Mouse (Mus musculus): ENCODE measurements at regions not wholly inside any gene's neighbourhood (a gene's known extent, or its start where the extent isn't known, plus 50 kb on each side); places are given as distances from the start of the nearest gene placed in this dataset.
A peak's percentile ranks its signal among the peaks of the same experiment; 100 is the strongest.

GRCm38 (mm10) chr14:86233305-86233704, 907.7 kb downstream of the Diaph3 start:
- H3K27me3 ChIP-seq (ENCODE audit: insufficient read depth, low read length) = no peaks in the 10 kb centered on the region
- H3K9ac ChIP-seq (ENCODE audit: low read depth, low read length) = no peak overlapping the region
- H3K27ac ChIP-seq = no peak overlapping the region
- ATAC-seq (replicated peaks; ENCODE audit: low FRiP score, low read depth) = no peak
- no peak for TF ChIP-seq CTCF (IDR thresholded peaks at IDR 0.05; ENCODE audit: low read depth)
- H3K9me3 ChIP-seq (replicated peaks; ENCODE audit: low read length) = no peaks in the 10 kb centered on the region
- no peak overlapping the region for H3K4me3 ChIP-seq (replicated peaks; ENCODE audit: low read depth, low read length)
- H3K4me1 ChIP-seq (replicated peaks; ENCODE audit: insufficient read depth, low read length) = no peaks in the 10 kb centered on the region
- no peak overlapping the region for H3K4me2 ChIP-seq (ENCODE audit: low read length)
- 77% methylated on average over 1 of the region's 1 CpGs for WGBS
- no peaks in the 10 kb centered on the region for H3K36me3 ChIP-seq (ENCODE audit: insufficient read depth, low read length)
- no peak for DNase-seq (ENCODE audit: low spot score)

GRCm38 (mm10) chr14:86230609-86231008, 910.4 kb downstream of the Diaph3 start:
- no peak for ATAC-seq (replicated peaks; ENCODE audit: low FRiP score, low read depth)
- Histone ChIP-seq H3K27ac (no peak overlapping the region), H3K9ac (ENCODE audit: low read depth, low read length) (no peak overlapping the region), H3K4me1 (replicated peaks; ENCODE audit: insufficient read depth, low read length) (no peaks in the 10 kb centered on the region), H3K4me2 (ENCODE audit: low read length) (no peak overlapping the region), H3K9me3 (replicated peaks; ENCODE audit: low read length) (no peaks in the 10 kb centered on the region), H3K4me3 (replicated peaks; ENCODE audit: low read depth, low read length) (no peak overlapping the region), H3K27me3 (ENCODE audit: insufficient read depth, low read length) (no peaks in the 10 kb centered on the region), H3K36me3 (ENCODE audit: insufficient read depth, low read length) (no peaks in the 10 kb centered on the region)
- WGBS = 71% methylated on average over 1 of the region's 1 CpGs
- DNase-seq (ENCODE audit: low spot score) = no peak
- no peak for TF ChIP-seq CTCF (IDR thresholded peaks at IDR 0.05; ENCODE audit: low read depth)

GRCm38 (mm10) chr14:86229755-86230154, 911.3 kb downstream of the Diaph3 start:
- no peaks in the 10 kb centered on the region for H3K9me3 ChIP-seq (replicated peaks; ENCODE audit: low read length)
- ATAC-seq (replicated peaks; ENCODE audit: low FRiP score, low read depth) (no peak), DNase-seq (ENCODE audit: low spot score) (no peak)
- no peak overlapping the region for H3K4me2 ChIP-seq (ENCODE audit: low read length)
- H3K27ac ChIP-seq = no peak overlapping the region
- H3K9ac ChIP-seq (ENCODE audit: low read depth, low read length) = no peak overlapping the region
- no peak for TF ChIP-seq CTCF (IDR thresholded peaks at IDR 0.05; ENCODE audit: low read depth)
- WGBS = 85% methylated on average over 2 of the region's 2 CpGs
- no peaks in the 10 kb centered on the region for H3K4me1 ChIP-seq (replicated peaks; ENCODE audit: insufficient read depth, low read length)
- no peaks in the 10 kb centered on the region for H3K36me3 ChIP-seq (ENCODE audit: insufficient read depth, low read length)
- no peak overlapping the region for H3K4me3 ChIP-seq (replicated peaks; ENCODE audit: low read depth, low read length)
- no peaks in the 10 kb centered on the region for H3K27me3 ChIP-seq (ENCODE audit: insufficient read depth, low read length)

DNA sequence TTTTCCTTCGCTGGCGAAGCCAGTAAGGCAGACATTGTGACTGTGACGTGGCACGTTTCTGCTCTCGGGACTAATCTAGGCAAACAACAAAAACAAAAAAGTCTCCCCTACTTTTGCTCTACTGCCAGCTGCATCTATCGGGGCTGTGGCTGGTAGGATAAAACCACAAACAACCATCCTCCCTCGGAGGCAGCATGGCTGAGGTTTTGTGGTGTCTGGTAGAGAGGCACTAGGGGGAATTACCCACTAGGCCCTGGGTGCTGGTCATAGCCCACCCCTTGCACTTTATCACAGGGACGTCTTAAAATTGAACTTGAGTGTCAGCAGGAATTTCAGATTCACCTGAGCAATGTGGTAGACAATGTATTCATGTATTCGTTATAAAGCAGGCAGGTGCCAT, 925.3 kb downstream of the Diaph3 start:
- no peaks in the 10 kb centered on the region for H3K9me3 ChIP-seq (replicated peaks; ENCODE audit: low read length)
- no peak overlapping the region for H3K4me2 ChIP-seq (ENCODE audit: low read length)
- no peak for ATAC-seq (replicated peaks; ENCODE audit: low FRiP score, low read depth)
- H3K27me3 ChIP-seq (ENCODE audit: insufficient read depth, low read length) = no peaks in the 10 kb centered on the region
- no peak overlapping the region for H3K9ac ChIP-seq (ENCODE audit: low read depth, low read length)
- no peak overlapping the region for H3K4me3 ChIP-seq (replicated peaks; ENCODE audit: low read depth, low read length)
- 89% methylated on average over 9 of the region's 9 CpGs for WGBS
- DNase-seq (ENCODE audit: low spot score) = no peak
- H3K36me3 ChIP-seq (ENCODE audit: insufficient read depth, low read length) = no peaks in the 10 kb centered on the region
- H3K27ac ChIP-seq = no peak overlapping the region
- no peaks in the 10 kb centered on the region for H3K4me1 ChIP-seq (replicated peaks; ENCODE audit: insufficient read depth, low read length)
- no peak for TF ChIP-seq CTCF (IDR thresholded peaks at IDR 0.05; ENCODE audit: low read depth)

DNA sequence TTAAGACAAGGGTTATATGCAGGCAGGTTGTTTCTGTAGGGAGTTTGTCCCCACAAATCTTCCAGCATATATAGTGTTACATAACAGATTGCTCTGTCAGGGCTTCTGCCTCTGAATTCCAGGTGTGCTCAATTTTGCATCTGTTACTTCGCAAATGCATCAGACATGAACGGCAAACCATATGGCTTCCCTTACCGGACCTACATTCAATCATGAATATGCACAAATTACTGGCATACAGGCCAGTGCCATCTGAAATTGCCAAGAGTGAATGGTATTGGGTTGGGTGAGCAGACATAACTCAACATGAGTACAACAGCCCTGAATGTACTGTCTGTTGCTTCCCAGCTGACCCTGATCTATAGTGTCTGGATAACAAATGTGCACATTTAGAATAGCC, 929.4 kb downstream of the Diaph3 start:
- no peaks in the 10 kb centered on the region for H3K36me3 ChIP-seq (ENCODE audit: insufficient read depth, low read length)
- no peaks in the 10 kb centered on the region for H3K4me1 ChIP-seq (replicated peaks; ENCODE audit: insufficient read depth, low read length)
- H3K27ac ChIP-seq = no peak overlapping the region
- no peak overlapping the region for H3K9ac ChIP-seq (ENCODE audit: low read depth, low read length)
- H3K9me3 ChIP-seq (replicated peaks; ENCODE audit: low read length) = no peaks in the 10 kb centered on the region
- WGBS = 93% methylated on average over 3 of the region's 3 CpGs
- no peak for TF ChIP-seq CTCF (IDR thresholded peaks at IDR 0.05; ENCODE audit: low read depth)
- no peak overlapping the region for H3K4me3 ChIP-seq (replicated peaks; ENCODE audit: low read depth, low read length)
- ATAC-seq (replicated peaks; ENCODE audit: low FRiP score, low read depth) = no peak
- no peaks in the 10 kb centered on the region for H3K27me3 ChIP-seq (ENCODE audit: insufficient read depth, low read length)
- no peak for DNase-seq (ENCODE audit: low spot score)
- no peak overlapping the region for H3K4me2 ChIP-seq (ENCODE audit: low read length)

GRCm38 (mm10) chr14:86204582-86204981, 936.5 kb downstream of the Diaph3 start:
- no peak overlapping the region for H3K27ac ChIP-seq
- no peak for DNase-seq (ENCODE audit: low spot score)
- no peak for TF ChIP-seq CTCF (IDR thresholded peaks at IDR 0.05; ENCODE audit: low read depth)
- no peak overlapping the region for H3K4me2 ChIP-seq (ENCODE audit: low read length)
- H3K4me3 ChIP-seq (replicated peaks; ENCODE audit: low read depth, low read length) = no peak overlapping the region
- 0 out of 2 replicates have a peak, but pooled peaks have one; percentile 29 for ATAC-seq (replicated peaks; ENCODE audit: low FRiP score, low read depth)
- H3K36me3 ChIP-seq (ENCODE audit: insufficient read depth, low read length) = no peaks in the 10 kb centered on the region
- WGBS = 78% methylated on average over 7 of the region's 7 CpGs
- H3K4me1 ChIP-seq (replicated peaks; ENCODE audit: insufficient read depth, low read length) = no peaks in the 10 kb centered on the region
- H3K9me3 ChIP-seq (replicated peaks; ENCODE audit: low read length) = no peaks in the 10 kb centered on the region
- H3K27me3 ChIP-seq (ENCODE audit: insufficient read depth, low read length) = no peaks in the 10 kb centered on the region
- no peak overlapping the region for H3K9ac ChIP-seq (ENCODE audit: low read depth, low read length)

GRCm38 (mm10) chr14:86197864-86198263, 943.2 kb downstream of the Diaph3 start:
- Histone ChIP-seq H3K27ac (no peak overlapping the region), H3K4me2 (ENCODE audit: low read length) (no peak overlapping the region), H3K4me3 (replicated peaks; ENCODE audit: low read depth, low read length) (no peak overlapping the region), H3K9ac (ENCODE audit: low read depth, low read length) (no peak overlapping the region), H3K27me3 (ENCODE audit: insufficient read depth, low read length) (no peaks in the 10 kb centered on the region), H3K36me3 (ENCODE audit: insufficient read depth, low read length) (no peaks in the 10 kb centered on the region), H3K9me3 (replicated peaks; ENCODE audit: low read length) (no peaks in the 10 kb centered on the region), H3K4me1 (replicated peaks; ENCODE audit: insufficient read depth, low read length) (no peaks in the 10 kb centered on the region)
- DNase-seq (ENCODE audit: low spot score) = no peak
- WGBS = 93% methylated on average over 4 of the region's 4 CpGs
- no peak for ATAC-seq (replicated peaks; ENCODE audit: low FRiP score, low read depth)
- no peak for TF ChIP-seq CTCF (IDR thresholded peaks at IDR 0.05; ENCODE audit: low read depth)
